Mouse (Mus musculus) MEL (cell line): Measurements from ENCODE around the gene Utp20. TPM values are rescaled to one million over a fixed set of nuclear protein-coding genes. Genes with fewer than 3 reads are reported as not detected.

ENCODE experiments used
- DNase-seq: peaks from one replicate; pipeline ENCODE4 v3.0.0; 2011; ENCODE audit warnings: low read depth, low spot score
- H3K27ac ChIP-seq: 2 replicates; pipeline ENCODE4 v1.5.1; 2012; ENCODE audit warnings: low read depth, mild to moderate bottlenecking, control low read depth, low read length, moderate library complexity; ENCODE audit not compliant: control insufficient read depth
- H3K27me3 ChIP-seq, 2 experiments: fragments of 150-350 bp in 1 of 2; sonication (generic) in 1 of 2; 2 replicates each; pipeline ENCODE4 v1.6.1; 2012; ENCODE audit warnings: low read length in 2 of 2, mild to moderate bottlenecking in 2 of 2, improper control_type of control experiment in 1 of 2, moderate library complexity in 1 of 2; ENCODE audit not compliant: insufficient read depth in 2 of 2, control insufficient read depth in 1 of 2
- H3K36me3 ChIP-seq, 2 experiments: 2 replicates each; pipeline ENCODE4 v1.6.1; 2012 to 2014; ENCODE audit warnings: low read length in 2 of 2, improper control_type of control experiment in 1 of 2, inconsistent platforms in 1 of 2, mild to moderate bottlenecking in 1 of 2; ENCODE audit not compliant: insufficient read depth in 2 of 2, control insufficient read depth in 1 of 2
- H3K4me1 ChIP-seq, 2 experiments: fragments of 150-350 bp in 1 of 2; sonication (generic) in 1 of 2; 2 replicates each; pipeline ENCODE4 v1.6.1; 2012; ENCODE audit warnings: low read length in 2 of 2, improper control_type of control experiment in 1 of 2, mild to moderate bottlenecking in 1 of 2; ENCODE audit not compliant: insufficient read depth in 2 of 2, control insufficient read depth in 1 of 2
- H3K4me3 ChIP-seq, 2 experiments: fragments of 150-350 bp in 1 of 2; sonication (generic) in 1 of 2; 2 replicates each; pipeline ENCODE4 v1.5.1; 2012; ENCODE audit warnings: low read depth in 2 of 2, low read length in 2 of 2, mild to moderate bottlenecking in 2 of 2, moderate library complexity in 2 of 2, control low read depth in 1 of 2, improper control_type of control experiment in 1 of 2; ENCODE audit not compliant: control insufficient read depth in 1 of 2, insufficient read depth in 1 of 2
- H3K79me2 ChIP-seq: 2 replicates; pipeline ENCODE4 v1.6.1; 2012; ENCODE audit warnings: mild to moderate bottlenecking, low read length, moderate library complexity; ENCODE audit not compliant: control insufficient read depth, poor library complexity, insufficient read depth
- H3K9ac ChIP-seq: 2 replicates; pipeline ENCODE4 v1.6.1; 2012; ENCODE audit warnings: low read depth, mild to moderate bottlenecking, control low read depth, low read length, moderate library complexity; ENCODE audit not compliant: control insufficient read depth, poor library complexity, severe bottlenecking
- H3K9me3 ChIP-seq: fragments of 150-350 bp; sonication (generic); replicated peaks from 2 replicates; pipeline ENCODE4 v1.6.1; 2012; ENCODE audit warnings: mild to moderate bottlenecking, low read length, improper control_type of control experiment, moderate library complexity; ENCODE audit not compliant: insufficient read depth
- BHLHE40 ChIP-seq: IDR thresholded peaks from 2 replicates; pipeline ENCODE4 v1.6.1; 2012; ENCODE audit warnings: low read depth, mild to moderate bottlenecking, inconsistent platforms, low read length, improper control_type of control experiment, borderline replicate concordance
- CHD1 ChIP-seq: IDR thresholded peaks from 2 replicates; pipeline ENCODE4 v1.6.1; 2012; ENCODE audit warnings: low read depth, mild to moderate bottlenecking, inconsistent platforms, low read length, improper control_type of control experiment
- CTCF ChIP-seq, 3 experiments: IDR thresholded peaks in 2 of 3; conservative IDR thresholded peaks in 1 of 3; 2 replicates each; pipeline ENCODE4 v1.5.1; 2011 to 2012; ENCODE audit warnings: low read length in 3 of 3, low read depth in 2 of 3, mild to moderate bottlenecking in 2 of 3, improper control_type of control experiment in 1 of 3, inconsistent platforms in 1 of 3, mixed read lengths in 1 of 3, moderate library complexity in 1 of 3; ENCODE audit not compliant: control insufficient read depth in 1 of 3, insufficient read depth in 1 of 3, poor library complexity in 1 of 3, severe bottlenecking in 1 of 3
- ELF1 ChIP-seq: IDR thresholded peaks from 2 replicates; pipeline ENCODE4 v1.6.1; 2014; ENCODE audit warnings: low read depth, mild to moderate bottlenecking, inconsistent platforms, low read length, improper control_type of control experiment, moderate library complexity
- GABPA ChIP-seq: IDR thresholded peaks from 2 replicates; pipeline ENCODE4 v1.6.1; 2012; ENCODE audit warnings: low read depth, mild to moderate bottlenecking, inconsistent platforms, low read length, improper control_type of control experiment, moderate library complexity
- HCFC1 ChIP-seq: IDR thresholded peaks from 2 replicates; pipeline ENCODE4 v1.6.1; 2012; ENCODE audit warnings: low read depth, mild to moderate bottlenecking, inconsistent platforms, low read length, improper control_type of control experiment, moderate library complexity
- JUND ChIP-seq: IDR thresholded peaks from 2 replicates; pipeline ENCODE4 v1.6.1; 2011; ENCODE audit warnings: low read depth, mild to moderate bottlenecking, improper control_type of control experiment, low read length
- KAT2A ChIP-seq: conservative IDR thresholded peaks from 2 replicates; pipeline ENCODE4 v1.6.1; 2012; ENCODE audit warnings: low read depth, low read length, improper control_type of control experiment, inconsistent platforms
- MAFK ChIP-seq: IDR thresholded peaks from 2 replicates; pipeline ENCODE4 v1.6.1; 2011; ENCODE audit warnings: low read depth, mild to moderate bottlenecking, low read length, improper control_type of control experiment, borderline replicate concordance
- MXI1 ChIP-seq: IDR thresholded peaks from 2 replicates; pipeline ENCODE4 v1.6.1; 2011; ENCODE audit warnings: mild to moderate bottlenecking, low read depth, low read length, improper control_type of control experiment
- MYB ChIP-seq: IDR thresholded peaks from 2 replicates; pipeline ENCODE4 v1.6.1; 2011; ENCODE audit warnings: mild to moderate bottlenecking, low read depth, low read length, improper control_type of control experiment
- MYC ChIP-seq: IDR thresholded peaks from 2 replicates; pipeline ENCODE4 v1.6.1; 2011; ENCODE audit warnings: low read depth, mild to moderate bottlenecking, low read length, improper control_type of control experiment, moderate library complexity
- POLR2AphosphoS2 ChIP-seq: IDR thresholded peaks from 2 replicates; pipeline ENCODE4 v1.6.1; 2011; ENCODE audit warnings: low read length, improper control_type of control experiment
- POLR2AphosphoS5 ChIP-seq: IDR thresholded peaks from 2 replicates; pipeline ENCODE4 v1.6.1; 2012; ENCODE audit warnings: low read depth, borderline replicate concordance, mild to moderate bottlenecking, inconsistent platforms, low read length, moderate library complexity, mixed read lengths
- SMC3 ChIP-seq: IDR thresholded peaks from 2 replicates; pipeline ENCODE4 v1.6.1; 2011; ENCODE audit warnings: low read depth, low read length, improper control_type of control experiment
- TBP ChIP-seq: IDR thresholded peaks from 2 replicates; pipeline ENCODE4 v1.8.0; 2011; ENCODE audit warnings: low read depth, low read length, improper control_type of control experiment
- TCF12 ChIP-seq: IDR thresholded peaks from 2 replicates; pipeline ENCODE4 v1.6.1; 2014; ENCODE audit warnings: low read depth, mild to moderate bottlenecking, inconsistent platforms, low read length, improper control_type of control experiment, moderate library complexity
- USF1 ChIP-seq: IDR thresholded peaks from 2 replicates; pipeline ENCODE4 v1.6.1; 2014; ENCODE audit warnings: low read depth, mild to moderate bottlenecking, inconsistent platforms, low read length, improper control_type of control experiment, moderate library complexity
- USF2 ChIP-seq, 2 experiments: IDR thresholded peaks; 2 replicates each; pipeline ENCODE4 v1.6.1; 2011 to 2012; ENCODE audit warnings: improper control_type of control experiment in 2 of 2, low read length in 2 of 2, borderline replicate concordance in 1 of 2, inconsistent platforms in 1 of 2, low read depth in 1 of 2, mild to moderate bottlenecking in 1 of 2; ENCODE audit not compliant: insufficient read depth in 1 of 2
- ZKSCAN1 ChIP-seq: IDR thresholded peaks from 2 replicates; pipeline ENCODE4 v1.6.1; 2012; ENCODE audit warnings: low read depth, mild to moderate bottlenecking, inconsistent platforms, low read length, improper control_type of control experiment, moderate library complexity
- polyA plus RNA-seq, 2 experiments: library from polyadenylated mRNA; stranded (reverse) in 1 of 2; unstranded in 1 of 2; fragments of >175 nt in 1 of 2; fragments of >200 nt in 1 of 2; gene quantifications; 2 replicates each; pipeline versions ENCODE4 v1.2.1 to v1.2.4; 2012; ENCODE audit warnings: low replicate concordance in 2 of 2, low read depth in 1 of 2; ENCODE audit not compliant: insufficient read length in 2 of 2, insufficient read depth in 1 of 2, missing spikeins in 1 of 2
- total RNA-seq: library from RNA; depleted of rRNA; stranded (reverse); fragments of 300-350 nt; gene quantifications from 2 replicates; pipeline ENCODE4 v1.2.3, GENCODE M21; 2012

Utp20 gene
- total and polyA plus RNA-seq, 3 experiments, result 56.5 to 138 (median 62.8) TPM

- TF ChIP-seq KAT2A (peak; percentile 54; the same call in 1 of the 2 replicates), ELF1 (peak; percentile 95), HCFC1 (peak; percentile 91), POLR2AphosphoS2 (peak; percentile 72; the same call in 1 of the 2 replicates)
These were observed at the start of gene Utp20 (continued) for GRCm38 (mm10) chr10:88826188-88826946.

DNA sequence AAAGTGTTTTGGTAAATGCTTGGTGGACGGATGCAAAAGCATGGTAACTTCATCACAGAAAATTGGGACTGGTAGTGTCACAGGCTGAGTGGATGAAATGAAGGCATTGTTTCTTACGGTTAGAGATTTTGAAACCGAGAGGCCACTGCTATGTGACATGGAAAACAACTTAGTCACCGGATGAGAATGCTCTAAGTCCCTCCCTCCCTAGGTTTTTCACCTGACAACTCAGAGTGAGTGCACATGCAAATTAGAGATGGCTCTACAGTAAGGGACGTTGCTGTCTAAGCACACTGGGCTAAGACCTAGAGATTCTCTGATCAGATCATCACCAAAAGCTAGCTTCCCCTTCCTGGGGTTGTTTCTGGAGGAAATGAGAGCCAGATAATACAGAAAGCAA is 48.3 kb upstream of the Utp20 start:
- peaks cover 0 to 11% of the 10 kb centered on the region in 2 experiments; a peak in 1 of 4 replicates for H3K4me1 ChIP-seq

DNA sequence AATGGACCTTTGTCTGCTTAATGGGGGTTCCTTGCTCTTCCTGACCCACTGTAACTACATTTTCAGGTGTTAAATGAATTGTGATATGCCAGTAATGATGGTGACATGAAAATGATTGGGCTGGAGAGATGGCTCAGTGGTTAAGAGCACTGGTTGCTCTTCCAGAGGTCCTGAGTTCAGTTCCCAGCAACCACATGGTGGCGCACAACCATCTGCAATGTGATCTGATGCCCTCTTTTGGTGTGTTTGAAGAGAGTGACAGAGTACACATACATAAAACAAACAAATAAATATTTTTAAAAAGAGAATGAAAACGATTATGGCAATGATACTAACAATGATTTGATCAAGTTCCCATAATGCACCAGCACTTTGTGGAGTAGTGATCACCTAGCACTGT is 39.4 kb upstream of the Utp20 start:
- no peak overlapping the region for H3K9ac ChIP-seq
- no peak overlapping the region for H3K4me3 ChIP-seq
- H3K4me1 ChIP-seq, result no peaks in the 10 kb centered on the region
- no peaks in the 10 kb centered on the region for H3K79me2 ChIP-seq
- no peaks in the 10 kb centered on the region for H3K36me3 ChIP-seq
- no peaks in the 10 kb centered on the region for H3K9me3 ChIP-seq
- H3K27me3 ChIP-seq, result 0 out of 4 replicates have a peak, but pooled peaks cover 0 to 1% of the 10 kb centered on the region in 2 experiments
- H3K27ac ChIP-seq, result no peak overlapping the region
- TF ChIP-seq CTCF (IDR thresholded peaks at IDR 0.05 in 2 of 3, conservative IDR thresholded peaks at IDR 0.05 in 1 of 3; ENCODE audit: control insufficient read depth in 1 of 3, insufficient read depth in 1 of 3, low read depth in 2 of 3, low read length in 3 of 3, poor library complexity in 1 of 3, severe bottlenecking in 1 of 3), result peak in 2 of 3 experiments; percentile 22 to 30; a peak in 2 of 6 replicates
- TF ChIP-seq MYB, result no peak
- TF ChIP-seq POLR2AphosphoS2, result no peak
- no peak for TF ChIP-seq ELF1
- TF ChIP-seq BHLHE40, result no peak
- no peak for TF ChIP-seq GABPA
- 0 out of 2 replicates have a peak, but pooled peaks have one; percentile 11 for TF ChIP-seq SMC3
- no peak for TF ChIP-seq MAFK
- DNase-seq, result no peak

More for the DNA sequence above, 48.3 kb upstream of the Utp20 start:
- Histone ChIP-seq H3K9ac (no peak overlapping the region), H3K79me2 (no peaks in the 10 kb centered on the region), H3K9me3 (no peaks in the 10 kb centered on the region), H3K27ac (no peak overlapping the region), H3K4me3 (no peak overlapping the region), H3K36me3 (peaks cover 0 to 4% of the 10 kb centered on the region in 2 experiments; a peak in 2 of 4 replicates), H3K27me3 (no peaks in the 10 kb centered on the region)
- peak; percentile 23 for DNase-seq
- TF ChIP-seq TBP, result no peak
- TF ChIP-seq MXI1, result no peak
- TF ChIP-seq JUND, result no peak
- TF ChIP-seq POLR2AphosphoS2, result no peak
- TF ChIP-seq MYC, result no peak
- no peak for TF ChIP-seq MYB
- TF ChIP-seq BHLHE40, result no peak
- TF ChIP-seq USF1, result no peak
- no peak for TF ChIP-seq CHD1
- no peak for TF ChIP-seq TCF12
- TF ChIP-seq USF2 (IDR thresholded peaks at IDR 0.05; ENCODE audit: borderline replicate concordance in 1 of 2, insufficient read depth in 1 of 2, low read depth in 1 of 2, low read length in 2 of 2), result no peak
- no peak for TF ChIP-seq CTCF (IDR thresholded peaks at IDR 0.05 in 2 of 3, conservative IDR thresholded peaks at IDR 0.05 in 1 of 3; ENCODE audit: control insufficient read depth in 1 of 3, insufficient read depth in 1 of 3, low read depth in 2 of 3, low read length in 3 of 3, poor library complexity in 1 of 3, severe bottlenecking in 1 of 3)
- no peak for TF ChIP-seq ZKSCAN1
- no peak for TF ChIP-seq POLR2AphosphoS5
